Mouse (Mus musculus) cerebellum, adult 9-11 months (tissue): ENCODE measurements at regions not wholly inside any gene's neighbourhood (a gene's known extent, or its start where the extent isn't known, plus 50 kb on each side); places are given as distances from the start of the nearest gene placed in this dataset.
"Not testable (repeated sequence)": the region's sequence is repeated elsewhere in the genome, so short reads cannot be mapped to it uniquely, and the experiment has no call there.

Experiments used
- DNase-seq: peaks from one replicate; pipeline ENCODE4 v3.0.0; 2022

DNA sequence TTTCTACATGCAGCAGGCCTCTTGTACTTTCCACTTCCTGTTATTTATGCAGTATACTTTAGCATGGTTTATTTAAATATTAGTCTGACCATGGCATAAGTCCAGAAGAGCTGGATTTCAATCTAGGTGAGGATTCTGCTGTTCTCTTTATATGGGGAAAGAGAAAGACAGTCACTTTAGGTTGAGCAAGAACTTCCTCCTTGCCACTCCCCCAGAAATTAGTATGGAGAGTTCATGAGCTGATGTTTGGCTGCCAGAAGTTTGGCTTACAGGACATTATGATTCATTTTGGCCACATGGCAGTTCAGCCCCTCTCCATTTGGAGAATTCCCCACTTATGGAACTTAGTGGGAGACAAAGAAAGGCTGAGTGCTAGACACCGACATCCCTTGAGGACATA is 130.8 kb downstream of the Arrdc3 start:
- DNase-seq, result no peak

- DNase-seq, result no peak
Measured at GRCm38 (mm10) chr13:81020106-81020747, 137.0 kb downstream of the Arrdc3 start.

DNA sequence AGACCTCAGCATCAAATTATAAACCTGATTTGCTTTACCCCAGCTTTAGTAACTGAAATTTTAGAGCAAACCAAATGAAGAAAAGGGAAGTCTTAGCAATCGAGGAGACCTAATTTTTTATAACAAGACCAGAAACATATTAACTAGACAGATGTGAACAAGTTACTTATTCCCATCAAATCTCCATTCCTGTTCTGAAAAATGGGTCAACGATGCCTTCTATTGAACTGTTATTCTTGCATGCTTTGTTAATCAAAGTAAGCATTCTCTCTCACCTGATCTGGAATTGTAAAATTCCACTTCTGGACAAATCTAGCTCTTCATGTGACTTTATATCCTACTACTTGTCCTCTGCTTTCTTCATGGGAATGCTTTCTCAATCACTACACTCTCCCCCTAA is 137.6 kb downstream of the Arrdc3 start:
- no peak for DNase-seq

GRCm38 (mm10) chr13:81022410-81022809 is 139.2 kb downstream of the Arrdc3 start:
- no peak for DNase-seq

DNA sequence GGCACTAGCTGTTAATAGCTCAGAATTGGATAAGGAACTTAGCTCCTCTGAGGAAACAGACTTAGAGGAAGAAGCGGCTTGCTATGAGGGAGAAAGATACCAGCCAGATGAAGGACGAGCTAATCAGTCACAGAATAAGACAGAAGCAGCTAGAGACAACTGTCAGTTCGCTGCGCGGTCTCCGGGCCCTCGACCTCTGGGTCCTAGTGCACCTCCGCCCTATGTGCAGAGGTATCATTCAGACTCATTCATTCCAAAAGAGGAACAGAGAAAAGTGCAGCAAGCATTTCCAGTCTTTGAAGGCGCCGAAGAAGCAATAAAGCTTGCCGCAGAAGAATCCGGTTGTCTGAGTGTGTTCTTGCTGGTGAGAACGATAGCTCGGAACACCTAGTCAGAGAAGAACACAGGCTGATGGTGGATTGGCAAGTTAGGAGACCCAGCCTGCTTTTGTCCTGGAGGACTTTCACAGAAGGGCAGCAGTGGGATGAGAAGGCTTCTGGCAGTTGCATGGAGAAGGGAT is 142.1 kb downstream of the Arrdc3 start:
- DNase-seq, result not testable (repeated sequence)

DNA sequence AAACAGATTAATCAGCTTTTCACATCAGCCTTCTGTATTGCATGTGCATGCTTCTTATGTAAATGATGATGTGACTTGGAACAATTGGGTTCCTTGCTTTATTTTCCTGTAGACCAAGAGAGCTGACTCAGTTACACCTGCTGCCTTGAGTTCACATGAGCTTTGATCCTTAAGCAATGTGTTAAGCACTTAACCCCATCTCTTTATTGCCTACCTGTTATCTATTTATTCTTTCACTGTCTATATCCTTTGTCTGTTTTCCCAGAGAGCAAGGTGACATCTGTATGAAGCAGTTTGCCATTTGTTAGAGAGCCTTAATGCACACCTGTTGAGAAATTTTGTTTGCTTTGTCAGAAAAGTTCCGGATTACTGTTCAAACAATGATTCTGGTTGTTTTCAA is 154.1 kb downstream of the Arrdc3 start:
- no peak for DNase-seq

GRCm38 (mm10) chr13:81038736-81039135 is 155.6 kb downstream of the Arrdc3 start:
- no peak for DNase-seq

GRCm38 (mm10) chr13:81040494-81040893 is 157.3 kb downstream of the Arrdc3 start:
- no peak for DNase-seq

DNA sequence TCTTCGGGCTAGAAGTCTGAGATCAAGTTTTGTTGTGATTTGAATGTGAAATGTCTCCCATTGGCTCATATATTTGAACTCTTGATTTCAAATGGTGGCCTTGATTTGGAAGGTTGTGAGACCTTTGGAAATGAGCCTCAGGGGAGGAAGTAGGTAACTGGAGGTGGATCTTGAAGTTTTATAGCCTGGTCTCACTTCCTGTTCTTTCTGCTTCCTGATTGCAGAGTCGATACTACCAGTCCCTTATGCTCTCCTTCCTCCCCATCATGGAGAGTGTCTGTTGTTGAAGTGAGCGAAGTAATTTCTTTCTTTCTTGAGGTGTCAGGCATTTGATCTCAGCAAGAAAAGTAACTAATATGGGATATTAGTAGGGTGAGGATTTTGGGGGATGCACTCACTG is 158.5 kb downstream of the Arrdc3 start:
- DNase-seq, result no peak
